Mouse (Mus musculus) gastrocnemius, adult 2 months (tissue): ENCODE data around the gene Map3k9. TPM values are rescaled to one million over a fixed set of nuclear protein-coding genes. Genes with fewer than 3 reads are reported as not detected.
A peak's percentile ranks its signal among the peaks of the same experiment; 100 is the strongest.

ENCODE experiments used
- DNase-seq: peaks from one replicate; pipeline ENCODE4 v3.0.0; 2022
- H3K27ac ChIP-seq: fragments of 200-600 bp; 2 replicates; pipeline ENCODE4 v1.8.1; 2022; ENCODE audit warnings: mild to moderate bottlenecking
- H3K4me3 ChIP-seq: fragments of 200-600 bp; 2 replicates; pipeline ENCODE4 v1.8.1; 2022; ENCODE audit warnings: mild to moderate bottlenecking, moderate library complexity
- CTCF ChIP-seq: fragments of 200-600 bp; IDR thresholded peaks from 2 replicates; pipeline ENCODE4 v1.8.1; 2022; ENCODE audit warnings: antibody characterized with exemption, mild to moderate bottlenecking, moderate library complexity
- intact Hi-C: fragments of 180-260 bp; cut with DNase I; formaldehyde crosslinking; loops from one replicate; pipeline ENCODE4 v1.15.1; 2025
- long read RNA-seq, 2 experiments: library from polyadenylated mRNA; stranded (forward); transcript quantifications; one replicate each; pipeline ENCODE4 v2.0.0; 2021
- total RNA-seq, 2 experiments: library from RNA; stranded (reverse); gene quantifications; 2 replicates each; pipeline ENCODE4 v1.2.3; 2021

Map3k9 gene
- under 1 TPM; 0.08 to 0.10 TPM for total RNA-seq
- long read RNA-seq, experiment 1, result 0 reads
- long read RNA-seq, experiment 2, result 0 reads

DNA sequence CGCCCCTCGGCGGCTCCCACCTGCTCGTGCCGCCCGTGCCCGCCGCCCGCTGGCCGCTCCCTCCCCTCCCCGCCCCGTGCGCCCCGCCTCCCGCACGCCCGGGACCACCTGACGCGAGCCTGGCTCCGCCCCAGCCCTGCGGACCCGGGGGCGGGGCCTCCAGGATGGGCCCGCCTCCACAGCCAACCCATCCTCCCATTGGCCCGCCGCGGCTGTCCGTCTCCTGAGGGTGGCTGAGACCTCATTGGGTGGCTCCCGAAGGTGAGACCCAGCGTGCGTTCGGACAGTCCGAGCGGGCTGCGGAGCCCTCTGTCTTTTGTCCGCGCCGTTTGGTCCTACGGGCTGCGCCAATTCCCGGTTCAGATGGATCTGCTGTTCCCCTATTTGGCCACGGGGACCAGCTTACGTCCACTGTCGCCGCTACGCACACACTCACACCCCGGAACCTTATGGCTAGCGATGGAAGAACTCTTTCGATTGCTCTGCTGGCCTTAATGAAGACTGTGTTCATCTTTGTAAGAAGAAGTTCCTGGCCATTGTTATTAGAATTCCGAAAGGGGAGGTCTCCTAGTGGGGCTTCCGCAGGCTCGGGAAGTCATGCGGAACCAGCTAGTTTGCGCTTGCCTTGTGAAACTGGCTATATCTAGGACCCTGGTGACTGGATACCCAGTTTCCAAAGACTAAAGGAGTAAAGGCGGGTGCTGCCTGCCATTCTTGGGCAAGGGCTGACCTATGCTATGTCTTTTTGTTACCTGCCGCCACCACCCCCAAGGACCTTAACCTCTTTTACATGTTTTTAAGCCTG lies at the start of gene Map3k9:
Gene Map3k9, minus strand, starts transcription at position 71 of the 805 bp plus-strand sequence.
- peak; percentile 14; the same call in 1 of the 2 replicates for TF ChIP-seq CTCF
- peak; percentile 94 for DNase-seq
- intact Hi-C loops, result no loop called here
- H3K4me3 ChIP-seq, result peak within 1 kb of the TSS; percentile 81
- H3K27ac ChIP-seq, result peak within 1 kb of the TSS; percentile 4; the same call in 1 of the 2 replicates

DNA sequence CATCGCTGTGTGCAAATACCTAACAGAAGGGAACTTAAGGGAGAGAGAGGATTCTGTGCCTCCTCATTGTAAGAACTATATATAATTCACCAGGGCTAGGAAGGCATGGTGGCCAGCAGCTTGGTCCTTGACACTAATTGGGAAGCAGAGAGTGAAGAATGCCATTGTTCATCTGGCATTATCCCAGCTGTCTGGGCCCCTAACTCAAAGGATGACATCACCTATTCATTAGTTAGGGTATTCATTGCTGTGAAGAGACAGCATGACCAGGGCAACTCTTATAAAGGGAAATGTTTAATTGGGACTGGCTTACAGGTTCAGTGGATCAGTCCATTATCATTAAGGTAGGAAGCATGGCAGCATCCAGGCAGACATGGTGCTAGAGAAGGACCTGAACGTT lies 47.4 kb upstream of the Map3k9 start:
- Histone ChIP-seq H3K4me3 (no peak overlapping the region), H3K27ac (no peak overlapping the region)
- no peak for TF ChIP-seq CTCF
- intact Hi-C loops, result no loop called here
- DNase-seq, result no peak

DNA sequence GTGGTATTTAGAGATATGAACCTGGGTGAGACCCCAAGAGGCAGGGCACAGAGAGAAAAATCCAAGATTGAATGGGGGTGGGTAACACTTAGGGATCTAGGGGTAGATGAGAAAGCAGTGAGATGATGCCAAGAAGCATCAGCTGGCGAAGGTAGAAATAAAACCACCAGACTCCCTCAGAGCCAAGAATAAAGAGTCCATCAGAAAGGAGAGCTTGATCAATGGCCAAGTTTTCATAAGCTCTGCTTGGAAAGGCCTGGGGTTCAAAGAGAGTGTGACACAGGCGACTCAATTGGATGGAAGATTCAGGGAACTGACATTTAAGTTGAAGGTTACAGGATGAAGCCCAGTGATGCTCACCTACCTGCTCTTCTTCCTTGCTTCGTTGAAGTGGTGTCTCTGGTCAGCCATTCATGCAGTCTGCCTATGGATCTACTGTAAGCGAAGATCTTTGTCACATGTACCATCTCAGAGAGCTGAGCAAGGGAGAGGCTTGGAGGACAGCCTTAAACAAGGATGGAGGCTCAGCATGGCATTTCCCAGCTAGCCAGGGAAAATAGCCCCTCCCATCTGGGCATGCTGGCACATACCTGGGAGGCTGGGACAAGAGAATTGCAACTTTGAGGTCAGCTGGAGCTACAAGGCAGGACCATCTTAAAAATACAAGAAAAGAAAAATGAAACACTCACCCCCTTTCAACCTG lies 42.0 kb upstream of the Map3k9 start:
- intact Hi-C loops, result no loop called here
- no peak overlapping the region for H3K4me3 ChIP-seq
- H3K27ac ChIP-seq, result no peak overlapping the region
- no peak for TF ChIP-seq CTCF
- no peak for DNase-seq

DNA sequence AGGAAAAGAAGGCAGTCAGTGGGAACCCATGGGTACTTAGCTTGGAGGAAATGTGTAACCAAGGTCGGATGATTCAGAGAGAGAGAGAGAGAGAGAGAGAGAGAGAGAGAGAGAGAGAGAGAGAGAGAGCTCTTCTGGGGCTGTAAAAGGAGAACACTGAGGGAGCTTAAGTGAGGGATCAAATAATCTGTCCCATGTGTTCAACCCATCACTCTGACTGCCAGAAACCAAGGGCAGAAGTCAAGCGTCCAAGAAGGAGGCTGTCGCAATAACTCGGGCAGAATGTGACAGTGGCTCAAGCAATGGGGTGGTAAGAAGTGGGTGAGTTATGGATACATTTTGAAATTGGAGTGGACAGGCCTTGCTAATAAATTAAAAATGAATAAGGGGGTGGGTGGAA lies 41.2 kb upstream of the Map3k9 start:
- intact Hi-C loops, result no loop called here
- no peak overlapping the region for H3K4me3 ChIP-seq
- no peak for TF ChIP-seq CTCF
- DNase-seq, result peak; percentile 73
- H3K27ac ChIP-seq, result peak overlapping the region; percentile 46

DNA sequence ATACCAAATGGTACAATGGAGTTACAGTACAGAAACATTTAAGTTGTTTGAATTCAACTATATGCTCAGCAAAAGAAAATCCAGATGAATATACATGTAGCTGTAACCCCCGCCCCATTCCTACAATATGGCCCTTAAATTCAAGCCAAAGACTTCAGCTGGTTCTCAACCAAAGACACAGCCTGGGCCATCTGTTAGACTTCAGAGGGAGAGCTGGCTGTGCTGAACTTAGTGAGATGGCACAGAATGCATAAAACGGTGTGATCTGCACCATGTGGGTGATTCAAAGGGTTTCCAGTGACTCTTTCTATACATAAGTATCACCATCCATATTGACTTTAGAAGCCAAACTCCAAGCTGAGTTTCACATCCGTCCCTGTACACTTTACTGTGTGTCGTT lies 39.7 kb upstream of the Map3k9 start:
- TF ChIP-seq CTCF, result no peak
- intact Hi-C loops, result no loop called here
- H3K27ac ChIP-seq, result no peak overlapping the region
- no peak overlapping the region for H3K4me3 ChIP-seq
- DNase-seq, result no peak

DNA sequence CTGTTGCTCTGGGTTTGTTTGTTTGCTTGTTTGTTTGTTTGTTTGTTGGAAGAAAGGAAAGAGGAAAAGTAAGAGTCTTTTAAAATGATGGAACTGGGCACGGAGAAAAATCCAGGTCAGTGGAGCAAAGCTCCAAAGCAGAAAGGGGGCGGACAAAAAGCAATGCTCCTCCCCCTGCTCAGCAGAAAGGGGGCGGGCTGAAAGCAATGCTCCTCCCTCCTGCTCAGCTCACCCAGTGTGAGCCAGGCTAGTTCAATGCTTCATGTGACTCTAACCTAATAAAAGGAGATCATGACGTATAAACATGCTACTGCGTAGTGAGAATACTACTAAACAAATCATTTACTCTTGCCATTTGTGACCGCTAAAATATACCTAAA lies 36.1 kb upstream of the Map3k9 start:
- TF ChIP-seq CTCF, result no peak
- Histone ChIP-seq H3K27ac (no peak overlapping the region), H3K4me3 (no peak overlapping the region; the same call in 1 of the 2 replicates)
- DNase-seq, result no peak
- intact Hi-C loops, result no loop called here

DNA sequence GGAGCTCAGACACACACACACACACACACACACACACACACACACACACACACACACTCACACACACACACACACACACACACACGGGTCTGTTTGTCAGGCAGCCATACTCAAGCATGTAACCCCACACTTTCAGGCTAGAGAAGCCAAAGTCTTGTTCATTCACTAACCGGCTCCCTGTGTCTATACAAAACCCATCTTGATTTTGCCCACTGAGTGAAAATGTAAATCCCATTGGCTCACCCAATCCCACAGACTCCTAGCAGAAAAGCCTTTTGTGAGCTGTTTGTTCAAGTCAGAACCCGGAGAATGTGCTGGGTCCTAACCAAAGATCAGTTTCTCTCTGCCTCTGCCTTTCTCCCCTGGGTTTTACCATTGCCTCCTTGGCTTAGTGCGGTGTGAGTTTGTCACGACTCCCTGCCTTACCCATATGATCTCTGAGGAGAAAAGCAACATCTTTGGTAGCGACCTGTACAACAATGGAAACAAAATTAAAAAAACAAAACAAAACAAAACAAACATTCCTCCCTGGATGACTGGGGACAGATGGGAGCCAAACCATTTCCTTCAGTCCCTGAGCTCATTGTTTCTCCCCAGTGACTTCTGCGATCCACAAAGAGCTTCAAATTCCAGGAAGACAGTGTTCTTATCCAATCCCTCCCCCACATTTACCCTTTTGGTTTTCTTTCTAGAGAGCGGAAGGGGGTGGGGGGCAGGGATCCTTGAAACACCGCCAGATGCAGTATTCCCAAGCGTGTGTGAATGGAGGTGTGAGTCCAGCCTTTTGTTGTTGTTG lies 35.6 kb upstream of the Map3k9 start:
- TF ChIP-seq CTCF, result no peak
- DNase-seq, result no peak
- H3K4me3 ChIP-seq, result peak overlapping the region; percentile 29; the same call in 1 of the 2 replicates
- no peak overlapping the region for H3K27ac ChIP-seq
- intact Hi-C loops, result no loop called here

DNA sequence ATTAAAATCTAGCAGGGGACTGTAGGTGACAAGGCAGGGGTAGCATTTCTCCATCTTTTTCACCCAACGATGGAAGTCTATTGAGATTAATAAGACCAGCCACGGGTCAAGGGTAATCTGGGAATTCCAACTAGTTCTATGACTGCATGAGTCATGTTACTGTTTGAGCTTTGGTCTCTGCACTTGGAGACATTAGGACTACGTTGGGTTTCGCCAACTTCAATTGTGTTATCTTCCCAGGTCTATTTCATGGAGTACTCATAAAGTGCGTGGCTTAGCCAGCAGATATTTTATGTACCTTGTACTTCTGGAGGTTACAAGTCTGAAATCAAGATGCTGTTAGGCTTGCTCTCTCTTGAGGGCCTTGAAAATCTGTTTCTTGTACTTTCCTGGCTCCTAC lies 33.8 kb upstream of the Map3k9 start:
- no peak for DNase-seq
- intact Hi-C loops, result no loop called here
- Histone ChIP-seq H3K27ac (no peak overlapping the region), H3K4me3 (no peak overlapping the region)
- TF ChIP-seq CTCF, result no peak

DNA sequence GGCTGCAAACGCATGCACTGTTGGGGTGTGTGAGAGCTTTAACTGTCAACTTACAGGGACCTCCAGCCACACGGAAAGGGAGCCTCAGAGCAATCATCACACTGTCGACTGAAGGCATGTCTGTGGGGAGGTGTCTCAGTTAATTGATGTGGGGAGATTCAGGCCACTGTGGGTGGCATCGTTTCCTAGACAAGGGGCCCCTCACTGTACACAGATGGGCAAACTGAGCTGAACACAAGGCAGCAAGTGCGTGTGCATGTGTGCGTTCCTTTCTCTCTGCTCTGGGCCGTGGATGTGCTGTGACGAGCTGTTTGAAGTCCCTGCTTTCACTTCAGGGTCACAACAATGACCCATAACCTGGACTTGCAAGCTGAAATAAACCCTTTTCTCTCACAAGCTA lies 29.4 kb upstream of the Map3k9 start:
- Histone ChIP-seq H3K27ac (no peak overlapping the region), H3K4me3 (no peak overlapping the region)
- DNase-seq, result no peak
- TF ChIP-seq CTCF, result no peak
- intact Hi-C loops, result no loop called here

DNA sequence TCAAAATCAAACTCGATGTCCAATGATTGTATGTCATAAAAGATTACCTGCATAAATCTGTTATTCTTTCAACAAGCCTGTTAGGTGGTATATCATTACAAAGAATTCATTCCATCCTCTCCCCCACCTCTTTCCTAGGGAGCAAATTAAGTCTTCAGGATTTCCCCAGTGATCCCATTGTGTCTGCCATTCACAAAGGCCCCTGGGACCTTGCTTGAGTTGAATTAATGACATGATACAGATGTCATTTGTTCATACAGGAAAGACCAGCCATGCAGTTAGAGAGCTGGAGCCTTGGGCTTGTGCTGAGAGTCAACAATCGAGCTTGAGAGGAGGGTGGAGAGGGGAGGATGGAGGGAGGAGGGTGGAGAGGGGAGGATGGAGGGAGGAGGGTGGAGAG lies 27.6 kb upstream of the Map3k9 start:
- TF ChIP-seq CTCF, result no peak
- H3K4me3 ChIP-seq, result no peak overlapping the region
- intact Hi-C loops, result no loop called here
- no peak for DNase-seq
- no peak overlapping the region for H3K27ac ChIP-seq

DNA sequence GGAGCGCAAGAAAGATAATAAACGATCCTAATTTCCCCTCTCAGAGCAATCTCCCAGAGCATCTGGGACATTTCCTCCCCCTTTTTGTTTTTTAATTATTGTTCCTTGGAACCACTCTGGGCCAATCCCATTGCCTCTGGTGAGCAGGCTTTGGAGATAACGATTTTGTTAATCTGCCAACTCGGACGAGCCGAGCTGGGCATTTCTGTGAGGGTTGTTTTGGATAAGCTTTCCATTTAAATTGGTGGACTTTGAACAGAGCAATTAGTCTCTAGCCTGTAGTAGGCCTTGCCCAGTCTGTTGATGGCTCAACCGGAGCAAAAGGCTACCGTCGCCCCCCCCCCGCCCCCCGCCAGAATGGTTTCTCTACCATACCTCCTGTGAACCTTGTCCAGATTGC lies 27.0 kb upstream of the Map3k9 start:
- peak overlapping the region; percentile 63 for H3K4me3 ChIP-seq

DNA sequence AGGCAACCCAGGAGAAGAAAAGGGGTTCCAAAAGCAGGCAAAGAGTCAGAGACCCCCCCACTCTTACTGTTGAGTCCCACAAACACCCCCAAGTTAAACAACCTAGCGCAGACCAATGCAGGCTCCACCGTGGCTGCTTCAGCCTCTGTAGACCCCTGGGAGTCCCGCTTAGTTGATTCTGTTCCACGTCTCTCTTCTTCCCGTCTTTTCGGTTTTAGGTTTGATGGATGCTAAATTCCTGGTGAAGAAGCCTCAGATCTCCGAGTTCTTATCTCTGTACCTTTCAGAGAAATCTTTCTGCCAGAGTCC lies 26.5 kb upstream of the Map3k9 start:
- TF ChIP-seq CTCF, result no peak
- peak overlapping the region; percentile 63 for H3K4me3 ChIP-seq
- intact Hi-C loops, result no loop called here
- DNase-seq, result no peak
- peak overlapping the region; percentile 48 for H3K27ac ChIP-seq

More for the DNA sequence above, 27.0 kb upstream of the Map3k9 start:
- intact Hi-C loops, result no loop called here
- no peak for DNase-seq
- no peak for TF ChIP-seq CTCF
- H3K27ac ChIP-seq, result no peak overlapping the region
